Mouse (Mus musculus) c-Kit-positive CD71-positive TER-119-positive erythroid progenitor cells, embryonic 14.5 days (primary cell): ENCODE measurements around the gene Hipk2.
A peak's percentile ranks its signal among the peaks of the same experiment; 100 is the strongest.

ENCODE experiments used
- DNase-seq: peaks from one replicate; pipeline ENCODE4 v3.0.0-alpha.2; 2013; ENCODE audit warnings: low spot score

Hipk2 gene

DNA sequence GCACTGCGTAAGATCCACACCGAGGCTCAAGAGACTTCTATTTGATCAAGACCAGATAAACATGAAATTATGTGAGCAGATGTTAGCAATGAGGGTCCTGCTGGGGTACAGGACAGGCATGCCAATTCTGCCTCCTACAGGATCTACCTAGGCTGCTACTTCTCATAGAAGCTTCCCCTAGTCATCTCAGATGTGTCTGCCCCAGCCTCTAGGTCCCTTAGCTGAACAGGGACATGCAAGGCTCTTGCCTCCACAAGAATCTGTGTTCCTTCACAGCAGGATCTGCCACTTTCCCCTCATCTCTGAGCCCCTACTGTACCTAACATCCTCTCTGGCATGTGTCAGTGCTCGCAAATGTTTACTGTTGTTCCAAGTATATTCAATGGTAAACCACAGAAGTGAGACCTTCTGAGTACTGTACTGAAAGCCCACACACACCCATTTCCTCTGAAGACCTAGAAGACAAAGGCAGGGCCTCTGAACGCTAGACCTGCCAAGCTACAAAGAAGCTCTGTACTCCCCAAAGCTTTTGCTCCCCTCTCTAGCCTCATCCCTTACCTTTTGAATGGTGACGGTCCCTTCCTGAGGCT, 86.6 kb downstream of the Hipk2 start:
- no peak for DNase-seq

DNA sequence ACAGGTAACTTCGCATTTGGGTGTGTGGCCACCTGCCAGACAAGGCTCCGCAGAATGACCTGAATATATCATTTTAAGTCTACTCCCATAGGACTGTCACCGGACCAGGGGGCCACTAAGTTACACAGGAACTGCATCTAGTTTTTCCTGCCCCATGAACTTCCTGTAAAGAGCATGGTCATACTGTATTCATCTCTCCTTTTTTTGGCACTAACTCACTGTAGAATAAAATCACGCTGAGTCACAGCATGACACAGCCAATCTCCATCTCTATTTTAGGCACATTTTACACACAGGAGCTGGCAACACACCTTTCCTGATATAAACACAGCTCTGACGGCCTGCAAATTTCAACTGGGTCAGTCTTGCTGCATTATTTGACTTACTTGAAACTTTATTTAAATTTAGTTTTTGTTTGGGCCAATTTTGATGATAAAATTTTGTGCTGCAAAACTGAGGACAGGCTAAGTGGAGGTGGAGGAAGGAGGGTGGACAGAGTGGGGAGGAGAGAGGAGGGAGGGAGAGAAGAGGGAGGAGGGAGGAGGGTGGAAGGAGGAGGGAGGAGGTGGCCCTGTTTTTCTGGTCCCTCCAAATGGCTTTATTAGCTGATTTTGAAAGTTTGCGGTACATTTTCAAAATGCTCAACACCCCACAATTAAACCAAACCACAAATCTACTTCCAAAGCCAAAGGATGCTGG, 88.0 kb downstream of the Hipk2 start:
- peak; percentile 53 for DNase-seq

DNA sequence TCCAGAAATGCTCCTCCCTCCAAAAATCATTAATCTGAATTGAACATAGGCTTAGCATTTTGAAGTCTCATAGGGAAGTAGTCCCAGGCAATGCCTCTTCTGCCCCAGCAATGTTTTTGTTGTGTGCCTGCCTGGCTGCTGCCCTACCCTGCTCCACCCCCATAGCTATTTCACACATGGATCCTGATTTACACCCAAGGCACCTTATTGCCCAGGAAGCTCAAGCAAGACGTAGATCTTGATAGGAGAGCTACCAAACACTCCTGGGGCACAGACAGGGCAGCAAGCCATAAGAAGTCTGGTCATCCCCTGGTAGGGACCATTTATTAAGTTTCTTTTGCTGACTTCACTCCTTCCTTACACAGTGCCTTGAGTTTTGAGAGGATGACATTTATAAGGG, 88.8 kb downstream of the Hipk2 start:
- DNase-seq = no peak

DNA sequence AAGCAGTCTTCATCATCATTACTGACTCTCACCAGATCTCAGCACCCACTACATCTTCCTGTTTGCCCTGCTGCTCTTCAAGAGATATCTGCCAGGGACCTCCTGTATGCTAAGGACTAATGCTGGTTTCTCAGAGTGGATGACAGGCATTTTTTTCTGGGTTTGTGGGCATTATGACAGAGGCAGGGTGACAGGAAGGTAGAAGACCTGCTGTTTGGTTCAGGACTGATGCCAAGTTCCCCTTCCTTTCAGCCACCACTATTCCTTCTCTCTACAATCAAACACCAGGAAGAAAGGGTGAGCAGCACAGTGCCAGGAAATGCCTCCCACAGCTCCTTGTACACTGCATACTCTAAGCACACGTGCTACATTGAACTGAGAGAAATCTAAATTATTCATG, 90.2 kb downstream of the Hipk2 start:
- DNase-seq = no peak

DNA sequence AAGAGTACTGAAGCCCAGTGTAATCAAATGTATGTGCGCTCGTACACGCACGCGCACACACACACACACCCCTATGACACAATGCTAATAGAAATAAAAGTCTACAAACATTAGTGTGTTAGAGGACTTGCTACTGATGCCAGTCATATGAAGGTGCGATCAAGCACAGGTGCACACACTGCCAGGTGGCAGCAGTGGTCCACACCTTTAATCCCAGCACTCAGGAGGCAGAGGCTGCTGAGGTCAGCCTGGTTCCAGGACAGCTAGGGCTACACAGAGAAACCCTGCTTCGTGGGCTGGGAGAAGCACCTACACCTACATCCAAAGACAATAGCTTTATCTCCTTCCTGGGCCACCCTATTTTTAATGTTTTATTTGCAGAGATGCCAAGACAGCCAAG, 96.6 kb downstream of the Hipk2 start:
- DNase-seq = no peak

DNA sequence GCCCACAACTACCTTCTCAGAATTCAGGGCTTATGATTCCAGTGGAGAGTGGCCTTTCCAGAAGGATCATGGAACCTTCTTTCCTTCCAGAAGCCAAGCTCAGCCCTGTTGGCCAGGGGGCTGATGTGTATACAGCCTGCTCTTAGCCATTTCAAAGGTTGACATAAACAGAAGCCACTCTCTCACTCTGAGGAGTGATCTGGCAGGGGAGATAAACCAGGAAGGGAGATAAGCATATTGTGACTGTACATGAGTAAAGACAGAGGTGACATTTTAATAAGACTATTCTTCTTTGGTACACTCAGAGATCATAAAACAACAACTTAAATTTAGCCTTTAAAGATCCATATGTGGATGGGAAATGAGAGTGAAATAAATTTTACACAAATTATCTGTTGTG, 97.1 kb downstream of the Hipk2 start:
- peak; percentile 80 for DNase-seq

DNA sequence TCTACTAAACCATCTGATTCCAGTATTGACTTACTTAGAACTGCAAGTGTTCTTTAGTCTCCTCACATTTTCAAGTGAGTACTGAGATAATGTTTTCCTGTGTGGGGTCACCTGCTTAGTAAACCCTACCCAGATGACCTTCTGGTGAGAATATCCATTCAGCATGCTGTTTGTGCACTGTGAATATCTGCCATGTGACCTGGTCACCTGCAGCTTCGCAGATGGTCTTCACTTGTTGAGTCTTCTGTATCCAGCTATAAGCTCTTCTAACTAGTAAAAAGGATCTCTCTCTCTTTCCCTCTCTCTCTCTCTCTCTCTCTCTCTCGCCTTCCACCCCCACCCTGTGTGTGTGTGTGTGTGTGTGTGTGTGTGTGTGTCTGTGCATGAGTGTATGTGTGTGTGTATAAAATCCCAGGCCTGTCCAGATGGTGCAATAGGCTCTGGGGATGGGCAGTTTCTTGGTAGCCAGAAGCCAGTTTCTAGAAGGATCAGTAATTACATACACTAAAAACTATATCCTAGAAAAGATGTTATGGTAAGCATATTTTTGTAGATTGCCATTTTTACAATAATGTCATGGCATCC, 99.9 kb downstream of the Hipk2 start:
- no peak for DNase-seq

DNA sequence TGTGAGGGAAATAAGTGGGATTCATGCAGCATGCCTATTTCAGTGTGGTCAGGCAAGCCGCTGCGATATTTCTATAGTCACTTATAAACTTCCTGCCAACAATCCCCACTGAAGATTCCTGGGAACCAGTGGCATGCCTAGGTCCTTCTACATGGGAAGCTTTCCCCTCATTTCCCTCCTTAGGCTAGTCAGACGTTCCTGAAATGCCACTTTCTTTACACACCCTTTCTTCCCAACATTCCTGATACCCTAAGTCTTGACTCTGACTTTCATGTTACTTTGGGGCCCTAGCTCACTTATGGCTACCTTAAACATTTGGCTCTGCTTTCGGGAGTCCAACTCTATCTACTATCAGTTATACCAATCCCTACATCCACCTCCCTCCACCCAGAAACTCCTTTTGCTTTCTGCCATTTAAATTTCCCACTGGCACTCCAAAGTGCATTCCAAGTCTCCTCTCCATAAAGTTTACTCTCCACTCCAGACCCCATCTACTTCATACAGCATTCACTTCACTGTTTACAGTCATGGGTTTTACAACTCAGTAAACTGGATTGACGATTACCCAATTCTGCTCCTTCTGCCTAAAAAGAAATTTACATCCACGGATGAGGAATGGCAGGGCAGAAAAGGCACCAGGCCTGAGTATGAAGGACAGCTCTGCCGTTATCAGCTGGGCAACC, 103.0 kb downstream of the Hipk2 start:
- DNase-seq = no peak

DNA sequence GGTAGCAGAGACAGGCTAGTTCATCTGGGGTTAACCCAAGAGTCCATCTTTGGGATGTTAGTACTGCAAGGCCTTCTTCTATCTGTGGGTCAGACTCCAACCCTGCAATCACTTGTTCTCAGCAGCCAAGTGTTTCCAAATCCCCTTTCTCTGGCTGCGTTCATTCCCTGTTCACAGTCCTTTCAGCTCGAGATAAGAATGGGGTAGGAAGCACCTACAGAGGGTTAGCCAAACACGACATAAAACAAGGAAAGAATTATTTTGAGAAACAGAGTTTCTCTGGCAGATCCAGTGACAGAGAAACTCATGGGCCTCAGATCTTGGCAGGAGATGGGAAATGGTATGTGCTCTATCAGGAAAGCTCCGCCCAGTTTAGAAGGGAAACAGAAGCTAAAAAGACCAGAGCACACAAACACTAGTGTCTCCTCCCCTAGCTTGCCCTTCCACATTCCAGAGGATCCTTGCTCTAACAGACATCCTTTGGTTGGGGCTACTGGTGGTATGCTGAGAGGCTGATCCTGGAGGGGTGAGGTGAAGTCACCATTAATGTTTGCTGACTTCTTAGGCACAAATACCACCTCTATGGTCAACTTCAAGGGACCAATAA, 104.8 kb downstream of the Hipk2 start:
- no peak for DNase-seq

DNA sequence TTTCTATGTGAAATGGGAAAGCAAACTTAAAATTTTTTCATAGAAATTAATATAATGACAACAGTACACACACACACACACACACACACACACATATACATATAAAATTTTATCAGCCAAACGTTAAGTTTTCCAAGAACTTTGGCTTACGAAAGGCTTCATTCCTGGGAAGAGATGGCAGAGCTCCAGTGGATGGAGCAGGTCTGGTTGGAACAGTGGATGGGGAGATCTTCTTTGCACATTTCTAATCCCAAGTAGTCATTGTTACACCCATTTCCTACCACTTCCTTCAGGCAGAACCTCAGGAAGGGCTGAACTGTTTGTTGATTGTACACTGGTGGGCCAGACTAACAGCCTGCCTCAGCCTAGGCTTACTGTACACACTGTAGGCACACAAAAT, 106.3 kb downstream of the Hipk2 start:
- DNase-seq = no peak

DNA sequence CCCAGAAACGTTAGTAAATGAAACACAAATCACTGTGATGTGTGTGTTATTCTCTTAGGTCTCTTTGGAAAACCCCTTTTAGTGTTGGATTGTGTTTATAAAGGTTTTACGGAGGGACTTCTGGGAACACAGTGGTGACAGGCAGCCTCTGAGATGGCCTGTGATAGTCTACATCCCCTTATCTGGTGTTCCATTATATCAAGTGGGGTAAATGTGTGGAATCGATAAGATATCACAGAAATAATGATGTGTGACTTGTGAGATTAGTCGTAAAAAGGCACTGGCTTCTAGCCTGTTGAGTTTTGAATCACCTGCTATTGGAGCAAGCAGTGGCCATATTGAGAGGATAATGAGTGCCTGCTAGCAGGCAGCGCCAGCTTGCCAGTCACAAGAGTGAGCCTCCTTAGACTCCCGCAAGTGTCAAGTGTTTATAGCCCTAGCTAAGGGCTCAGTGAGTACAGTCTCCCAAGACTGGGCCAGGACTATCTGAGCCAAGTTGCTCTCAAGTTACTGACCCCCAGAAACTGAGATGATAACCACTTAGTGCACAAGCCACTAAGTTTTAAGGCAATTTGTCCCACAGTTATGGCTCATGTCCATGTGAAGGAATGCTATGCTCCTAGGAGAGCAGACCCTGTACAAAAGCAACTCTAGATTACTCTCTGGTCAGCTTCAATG, 113.2 kb downstream of the Hipk2 start:
- DNase-seq = no peak

DNA sequence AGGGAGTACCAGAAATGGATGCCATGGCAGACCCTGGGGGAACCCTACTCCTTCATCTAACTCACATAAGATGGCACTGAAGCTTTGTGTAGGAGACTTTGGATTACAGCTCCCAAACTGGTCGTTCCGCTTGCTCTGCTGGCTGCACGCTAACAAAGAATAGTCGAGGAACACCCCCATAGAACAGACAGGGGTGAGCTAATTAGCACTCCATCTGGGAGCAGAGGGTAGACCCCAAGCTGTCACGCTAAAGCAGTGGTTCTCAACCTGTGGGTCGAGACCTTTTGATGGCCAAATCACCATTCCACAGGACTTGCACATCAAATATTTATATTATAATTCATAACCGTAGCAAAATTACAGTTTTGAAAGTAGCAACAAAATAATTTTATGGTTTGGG, 114.0 kb downstream of the Hipk2 start:
- DNase-seq = no peak

DNA sequence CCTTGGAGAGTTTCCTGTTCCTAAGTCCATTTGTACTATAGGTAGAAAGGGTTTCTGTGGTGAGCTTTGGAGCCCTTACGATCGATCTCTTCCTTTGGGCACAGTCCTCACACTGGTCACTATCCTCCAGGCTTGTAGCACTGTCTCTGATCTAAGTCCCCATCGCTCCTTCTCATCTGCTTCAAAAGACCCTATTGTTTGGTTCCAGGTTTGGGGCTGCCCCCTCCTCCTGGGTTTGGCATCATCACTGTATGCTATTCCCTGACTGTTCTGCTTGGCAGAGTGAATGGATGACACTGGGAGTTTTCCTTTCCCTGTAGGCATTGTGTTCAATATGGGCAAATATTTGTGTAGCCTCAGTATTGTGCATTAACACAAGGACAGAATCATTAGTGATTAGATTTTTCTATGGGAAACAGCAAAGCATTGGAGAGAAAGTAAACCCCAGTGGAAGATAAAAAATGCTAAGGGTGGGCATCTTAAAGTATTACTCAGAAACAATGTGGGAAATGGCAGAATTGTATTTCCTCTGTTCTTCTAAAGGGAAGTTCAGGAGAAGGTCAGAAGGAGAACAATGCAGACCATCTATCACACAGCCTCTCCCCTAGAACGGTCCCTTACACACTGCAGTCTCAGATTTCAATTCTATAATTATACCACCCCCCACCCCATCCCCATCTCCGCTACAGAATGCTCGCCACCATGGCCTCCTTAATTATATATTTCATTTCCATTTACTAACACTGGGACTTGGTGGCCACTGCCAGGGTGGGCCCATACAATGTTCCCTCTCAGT, 114.9 kb downstream of the Hipk2 start:
- DNase-seq = no peak

DNA sequence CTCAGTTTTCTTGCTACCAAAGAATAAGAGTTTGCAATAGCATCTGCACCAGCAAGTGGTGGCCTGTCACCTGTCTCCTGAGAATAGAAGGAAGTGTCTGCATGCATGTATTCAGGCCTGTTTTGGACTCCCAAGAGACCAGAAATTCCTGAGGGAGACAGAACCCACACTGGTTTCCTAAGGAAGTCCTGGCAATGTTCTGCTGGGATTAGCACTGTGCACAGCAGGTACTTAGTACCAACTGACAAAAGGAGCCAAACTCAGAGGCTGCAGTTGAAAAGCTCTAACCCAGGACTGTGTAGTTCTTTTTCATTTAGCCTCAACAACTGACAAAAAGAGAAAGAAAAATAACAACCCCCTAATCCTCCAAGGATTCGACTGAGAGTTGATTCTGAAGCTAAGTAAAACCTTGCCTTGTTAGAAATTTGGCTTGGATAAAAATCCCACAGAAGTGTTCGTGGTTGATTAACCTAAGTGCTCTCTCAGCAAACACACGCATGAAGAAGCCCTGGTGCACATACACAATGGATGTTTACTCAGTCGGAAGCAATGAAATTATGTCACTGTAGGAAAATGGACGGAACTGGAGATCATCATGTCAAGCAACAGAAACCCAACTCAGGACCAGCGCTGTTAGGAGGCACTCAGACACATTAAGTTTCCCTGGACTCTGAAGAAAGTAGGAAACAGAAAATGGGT, 115.9 kb downstream of the Hipk2 start:
- DNase-seq = no peak

DNA sequence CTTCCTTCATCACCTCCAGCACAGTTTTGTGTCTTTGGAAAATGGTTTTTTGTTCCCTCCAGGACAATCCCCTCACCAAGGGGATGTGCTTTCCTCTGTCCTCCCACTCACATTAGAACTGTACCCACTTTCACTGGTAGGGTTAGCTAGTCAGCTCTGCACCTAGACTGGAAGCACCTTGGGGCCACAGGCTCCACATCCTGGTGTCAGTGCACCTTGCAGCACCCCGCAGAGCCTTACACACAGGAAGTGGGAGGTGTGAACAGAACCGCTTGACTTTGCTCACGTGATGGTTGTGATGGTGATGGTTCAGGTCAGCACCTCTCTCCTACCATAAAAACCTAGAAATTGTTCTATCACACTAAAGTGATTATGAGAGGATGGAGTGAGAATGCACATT, 116.8 kb downstream of the Hipk2 start:
- DNase-seq = no peak

DNA sequence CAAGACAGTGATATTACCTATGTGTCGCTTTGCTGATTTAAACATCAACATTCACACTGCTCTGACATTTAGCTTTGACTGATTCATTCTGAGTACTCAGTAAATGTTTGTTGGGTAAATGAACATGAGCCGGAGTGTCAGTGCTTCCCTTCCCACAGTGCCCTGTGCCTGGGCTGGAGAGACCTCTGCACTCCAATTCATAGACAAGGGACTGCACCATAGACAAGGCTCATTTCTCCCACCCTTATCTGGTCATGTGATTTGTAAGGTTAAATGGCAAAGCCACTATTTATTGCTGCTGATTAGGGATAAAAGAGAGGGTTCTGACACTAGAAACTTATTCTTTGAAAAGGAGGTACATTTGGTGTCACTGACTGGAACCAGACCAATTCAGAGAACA, 118.4 kb downstream of the Hipk2 start:
- DNase-seq = no peak

DNA sequence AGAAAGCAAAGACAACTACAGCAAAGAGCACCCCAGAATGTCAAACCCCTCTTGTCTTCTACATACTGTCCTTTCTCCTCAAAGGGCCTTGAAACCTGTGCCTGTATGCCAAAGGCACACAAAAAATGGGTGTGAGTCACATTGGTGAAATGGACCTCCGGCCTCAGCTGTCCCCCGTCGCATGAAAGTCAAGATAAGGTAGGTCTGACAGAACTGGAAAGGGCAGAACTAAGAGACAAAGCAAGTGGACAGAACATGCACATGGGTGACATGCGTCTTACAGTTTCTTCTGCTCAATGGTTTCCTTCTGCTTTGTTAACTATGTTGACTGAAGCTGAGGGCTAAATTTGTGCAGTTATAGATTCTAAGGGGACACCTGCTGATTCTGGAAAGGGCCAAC, 119.0 kb downstream of the Hipk2 start:
- DNase-seq = no peak

DNA sequence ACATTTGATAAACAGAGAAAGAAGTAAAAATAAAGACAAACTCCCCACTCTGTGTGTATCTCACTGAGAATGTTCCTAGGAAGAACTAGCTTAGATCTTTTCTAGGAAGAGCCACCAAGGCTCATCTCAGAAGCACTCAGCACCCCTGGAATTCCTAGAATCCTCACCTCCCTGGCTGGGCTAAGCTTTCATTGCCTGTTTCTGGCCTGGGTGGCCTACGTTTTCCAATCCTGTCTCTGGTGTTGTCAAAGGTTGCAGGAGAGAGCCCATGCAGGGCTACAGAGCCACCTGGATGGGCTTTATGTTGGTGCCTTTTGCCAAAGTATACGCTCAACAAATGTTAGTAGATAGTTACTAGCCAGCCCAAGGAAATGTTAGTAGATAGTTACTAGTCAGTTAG, 120.0 kb downstream of the Hipk2 start:
- no peak for DNase-seq

DNA sequence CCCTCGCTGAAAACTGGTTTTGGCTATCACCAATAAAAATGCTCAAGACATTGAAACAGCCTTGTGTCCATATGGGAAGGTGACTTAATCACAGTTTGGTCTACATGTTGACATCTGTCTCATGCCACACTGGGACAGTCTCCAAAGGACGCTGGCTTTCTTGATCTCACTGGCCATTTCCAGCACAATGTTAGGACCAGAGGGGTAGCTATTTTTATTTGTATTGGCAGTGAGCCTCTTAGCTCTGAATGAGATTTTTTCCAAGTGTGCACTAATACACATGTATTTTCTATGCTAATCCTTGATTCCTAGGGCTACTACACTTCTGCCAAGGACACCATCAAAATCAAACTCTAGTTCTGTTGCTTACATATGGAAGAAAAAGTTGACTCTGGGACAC, 120.8 kb downstream of the Hipk2 start:
- no peak for DNase-seq

DNA sequence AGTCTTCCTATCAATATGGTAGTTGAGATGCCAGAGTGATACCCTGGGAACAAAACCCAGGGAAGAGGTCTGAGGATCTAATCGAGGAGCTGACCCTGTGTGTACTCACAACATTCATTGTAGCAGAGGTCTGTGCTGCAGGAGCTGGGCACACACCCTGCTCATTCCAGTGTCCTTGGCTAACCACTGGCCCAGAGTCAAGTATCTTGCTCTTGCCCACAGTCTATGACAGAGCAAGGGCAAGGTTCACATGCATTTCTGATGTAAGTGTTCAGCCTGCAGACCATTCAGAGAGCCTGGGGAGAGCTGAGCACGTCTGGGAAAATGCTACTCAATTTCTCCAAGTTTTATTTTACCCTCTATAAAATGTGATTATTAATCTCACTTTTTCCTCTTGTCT, 122.2 kb downstream of the Hipk2 start:
- DNase-seq = no peak

DNA sequence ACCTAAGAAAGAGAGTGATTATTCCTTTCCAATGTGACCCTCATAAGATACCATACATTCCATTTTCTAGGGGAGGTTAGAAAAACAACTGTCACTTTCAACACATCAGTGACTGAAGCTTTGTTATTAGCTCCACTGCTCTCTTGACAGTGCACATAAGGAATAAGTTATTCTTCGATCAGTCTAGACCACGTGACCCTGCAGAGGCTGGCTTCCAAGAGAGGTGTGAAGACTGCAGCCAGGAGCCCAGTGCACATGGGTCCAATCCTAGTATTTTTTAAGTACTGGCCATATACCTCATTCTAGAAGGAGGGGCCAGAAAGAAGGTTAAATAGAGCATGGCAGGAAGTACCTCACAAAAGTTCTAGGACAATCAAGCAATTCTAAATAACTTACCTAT, 122.9 kb downstream of the Hipk2 start:
- DNase-seq = no peak
